Mouse (Mus musculus): ENCODE measurements around the gene Gon7.

Gene Gon7

DNA sequence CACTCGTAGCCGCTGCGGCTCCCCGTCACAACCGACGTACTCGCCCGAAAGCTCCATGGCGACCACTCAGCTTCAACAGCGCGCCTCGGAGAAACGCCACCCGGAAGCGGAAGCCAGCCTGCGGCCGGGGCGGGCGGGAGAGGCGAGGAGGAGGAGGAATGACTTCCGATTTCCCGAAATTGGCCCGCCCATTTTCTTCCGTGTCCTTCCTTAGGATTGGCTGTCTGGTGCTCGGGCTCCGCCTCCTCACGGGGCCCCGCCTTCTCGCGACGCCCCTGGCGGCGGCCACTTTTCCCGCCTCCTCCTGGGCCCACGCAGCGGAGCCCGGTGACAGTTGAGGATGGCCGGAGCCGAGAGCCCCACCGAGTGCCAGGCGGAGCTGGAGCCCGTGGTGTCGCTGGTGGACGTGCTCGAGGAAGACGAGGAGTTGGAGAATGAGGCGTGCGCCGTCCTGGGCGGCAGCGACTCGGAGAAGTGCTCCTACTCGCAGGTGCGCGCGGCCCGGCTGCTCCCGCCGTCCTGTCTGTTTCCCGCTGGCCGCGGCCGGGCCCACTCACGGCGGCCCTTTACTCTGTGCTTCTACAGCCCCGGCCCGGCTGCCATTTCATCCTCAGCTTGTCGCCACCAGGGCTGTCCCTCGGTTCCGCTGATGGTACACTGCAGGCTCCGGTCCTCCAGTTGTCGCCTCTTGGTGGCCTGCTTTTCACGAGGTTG is at the start of gene Gon7, which contains the start of the genes Gm28051 and Ubr7:
Gene Gon7, minus strand, starts transcription at position 115 of the 714 bp plus-strand sequence.
Gene Gm28051, minus strand, starts transcription at position 77 of the 714 bp plus-strand sequence.
Gene Ubr7, plus strand, starts transcription at position 279 of the 714 bp plus-strand sequence.
- peak; percentile 95 to 96 for DNase-seq (ENCODE audit: low spot score in 2 of 2)

DNA sequence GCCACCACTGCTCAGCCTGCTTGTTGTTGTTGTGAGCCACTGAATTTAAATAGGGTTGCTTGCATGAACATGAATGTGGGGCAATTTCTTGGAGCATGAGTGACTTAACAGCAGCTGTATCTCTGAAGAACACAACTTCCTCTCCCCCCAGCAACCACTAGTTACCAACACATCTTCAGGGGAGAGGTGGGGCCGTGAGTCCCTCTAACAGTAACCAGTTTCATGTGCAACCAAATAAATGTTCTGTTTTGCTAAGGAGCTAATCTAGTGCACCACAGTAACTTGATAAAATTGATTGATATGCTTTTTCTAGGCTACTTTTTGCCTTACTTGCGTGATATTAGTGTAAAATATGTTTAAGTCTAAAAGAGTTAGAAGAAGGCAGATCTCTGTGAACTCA is 41.9 kb upstream of the Gon7 start:
- no peak for DNase-seq (ENCODE audit: low spot score in 2 of 2)

DNA sequence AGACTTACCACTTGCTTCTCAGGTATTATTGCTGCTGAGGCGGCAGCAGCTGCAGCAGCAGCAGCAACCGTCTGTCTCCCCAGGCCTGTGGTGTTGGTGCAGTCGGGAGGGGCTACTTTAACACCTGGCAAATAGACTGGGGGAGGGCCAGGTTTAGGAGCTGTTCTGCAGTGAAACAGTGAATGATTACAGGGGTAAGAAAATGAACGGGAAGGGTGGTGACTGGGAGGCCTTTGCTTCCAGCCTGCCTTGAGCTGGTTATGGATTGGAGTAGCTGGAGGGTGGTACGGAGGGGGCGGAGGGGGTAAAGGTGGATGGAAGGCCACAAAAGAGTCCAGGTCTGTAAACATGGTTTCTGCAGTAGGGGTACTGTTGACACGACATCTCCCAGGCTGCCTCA is 30.3 kb upstream of the Gon7 start:
- no peak for DNase-seq (ENCODE audit: low spot score in 2 of 2)

DNA sequence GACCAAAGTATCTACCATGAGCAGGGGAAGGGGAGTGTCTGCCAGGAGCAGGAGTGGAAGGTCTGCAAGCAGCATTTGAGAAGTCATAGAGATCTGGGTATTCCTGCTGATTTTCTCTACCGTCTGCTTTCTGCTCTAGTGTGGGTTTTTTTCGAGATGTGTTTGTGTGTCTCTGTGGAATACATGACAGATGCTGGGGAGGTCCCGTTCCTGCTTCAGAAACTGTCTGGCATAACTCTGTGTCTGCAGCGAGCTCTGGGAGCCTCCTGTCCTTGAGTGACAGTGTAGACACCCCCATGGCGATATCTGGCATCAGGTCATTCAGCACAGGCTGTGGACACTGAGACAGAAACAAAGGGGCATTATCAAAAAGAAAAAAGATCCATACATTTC is 28.0 kb upstream of the Gon7 start:
- no peak for DNase-seq (ENCODE audit: low spot score in 2 of 2)

DNA sequence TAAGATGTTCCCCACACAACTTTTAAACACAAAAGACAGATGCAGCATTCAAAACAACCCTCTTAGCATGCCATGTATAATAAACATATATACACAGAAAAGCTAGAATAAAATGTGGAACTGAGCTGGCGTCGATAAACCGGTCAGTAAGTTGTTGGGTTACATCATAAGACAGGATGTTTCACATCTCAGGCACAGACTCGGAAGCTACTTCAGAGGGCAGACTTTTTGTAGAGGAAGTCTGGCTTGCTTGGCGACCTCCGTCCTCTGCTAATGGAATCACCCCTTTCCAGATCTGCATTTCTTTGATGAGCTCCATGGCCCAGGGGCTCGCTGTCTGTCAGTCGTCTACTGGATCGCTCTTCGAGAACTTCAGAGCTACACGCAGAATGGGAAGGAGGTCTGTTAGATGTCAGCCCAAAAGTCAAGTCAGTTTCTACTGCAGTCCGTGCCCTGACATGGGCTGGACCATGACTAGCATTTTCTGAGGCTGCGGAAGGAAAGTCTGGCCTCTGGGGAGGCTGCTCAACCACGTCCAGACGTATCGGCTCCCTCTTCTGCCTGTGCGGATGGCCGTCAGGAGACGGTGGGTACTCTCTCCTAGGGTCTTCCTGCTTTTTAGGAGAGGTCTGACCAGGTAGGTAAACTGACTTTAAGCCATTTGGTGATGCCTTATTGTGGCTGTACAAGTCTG is 27.4 kb upstream of the Gon7 start:
- DNase-seq (ENCODE audit: low spot score in 2 of 2) = no peak

DNA sequence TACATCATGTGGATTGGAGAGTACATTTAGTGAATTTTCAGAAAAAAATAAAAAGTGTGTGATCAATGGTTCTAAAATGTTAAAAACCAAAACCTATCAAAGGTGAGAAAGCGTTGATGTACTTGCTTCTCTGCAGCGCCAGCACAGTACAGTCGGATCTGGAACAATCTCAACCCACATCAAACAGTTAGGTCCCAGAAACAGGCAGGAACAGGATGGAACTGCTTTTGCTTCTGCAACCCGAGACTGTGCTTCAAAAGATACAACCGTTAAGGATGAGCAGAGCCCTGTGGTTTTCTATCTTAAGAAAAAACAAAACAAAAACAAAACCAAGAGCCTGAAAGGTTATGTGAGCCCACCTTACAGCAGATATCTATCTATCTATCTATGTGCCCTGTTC is 25.2 kb upstream of the Gon7 start:
- DNase-seq (ENCODE audit: low spot score in 2 of 2) = no peak

DNA sequence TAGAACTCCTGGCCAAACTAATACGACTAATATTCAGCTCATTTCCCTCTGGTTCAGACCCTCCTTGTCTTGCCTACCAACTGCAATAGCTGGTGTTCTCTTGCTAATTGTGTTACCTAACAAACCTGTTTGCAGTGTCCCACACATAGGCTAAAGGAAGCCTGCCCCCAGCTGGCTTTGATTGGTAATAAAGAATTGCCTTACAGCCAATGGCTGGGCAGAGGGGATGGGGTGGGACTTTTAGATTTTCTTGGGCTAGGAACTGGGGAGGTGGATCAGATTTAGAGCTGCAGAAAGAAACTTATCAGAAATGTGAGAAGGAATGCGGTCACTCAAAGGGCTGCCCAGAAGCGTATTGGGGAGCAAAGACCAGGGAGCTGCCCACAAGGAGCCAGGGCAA is 21.8 kb upstream of the Gon7 start:
- no peak for DNase-seq (ENCODE audit: low spot score in 2 of 2)

DNA sequence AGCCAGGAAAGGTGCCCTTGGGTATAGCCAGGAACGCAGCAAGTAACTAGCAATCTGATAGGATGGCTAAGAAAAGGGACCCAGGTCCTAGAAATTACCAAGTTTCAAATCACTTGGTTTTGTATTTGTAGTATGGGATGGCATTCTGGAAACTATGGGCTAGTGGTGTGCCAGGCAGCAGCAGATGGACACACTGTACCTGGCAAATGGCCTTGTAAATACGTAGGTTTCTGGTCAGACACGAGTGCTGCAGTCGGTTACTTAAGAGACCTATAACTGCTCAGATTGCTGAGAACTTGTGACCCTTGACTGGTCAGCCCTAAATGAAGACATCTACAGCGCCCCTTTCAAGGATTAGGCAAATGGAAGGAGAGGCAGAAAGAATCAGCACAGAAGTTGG is 20.5 kb upstream of the Gon7 start:
- no peak for DNase-seq (ENCODE audit: low spot score in 2 of 2)

DNA sequence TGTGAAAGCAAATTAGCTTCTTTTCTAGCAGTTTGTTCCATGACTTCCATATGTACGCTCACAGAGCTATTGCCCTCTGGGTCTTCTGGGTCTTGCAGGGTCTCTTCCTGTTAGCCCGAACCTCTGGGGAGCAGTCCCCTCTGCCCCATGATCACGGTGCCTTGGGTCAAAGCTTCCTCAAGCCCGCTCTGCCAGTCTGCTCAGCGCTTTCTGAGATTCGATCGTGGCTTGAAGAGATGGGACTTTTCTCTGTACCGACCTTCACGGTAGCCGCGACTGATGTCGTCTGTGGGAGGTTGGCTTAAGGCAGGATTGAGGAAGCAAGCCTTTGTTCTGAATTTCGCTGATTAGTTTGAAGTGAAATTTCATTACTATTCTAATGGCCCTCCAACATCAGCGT is 18.4 kb upstream of the Gon7 start:
- DNase-seq (ENCODE audit: low spot score in 2 of 2) = no peak

DNA sequence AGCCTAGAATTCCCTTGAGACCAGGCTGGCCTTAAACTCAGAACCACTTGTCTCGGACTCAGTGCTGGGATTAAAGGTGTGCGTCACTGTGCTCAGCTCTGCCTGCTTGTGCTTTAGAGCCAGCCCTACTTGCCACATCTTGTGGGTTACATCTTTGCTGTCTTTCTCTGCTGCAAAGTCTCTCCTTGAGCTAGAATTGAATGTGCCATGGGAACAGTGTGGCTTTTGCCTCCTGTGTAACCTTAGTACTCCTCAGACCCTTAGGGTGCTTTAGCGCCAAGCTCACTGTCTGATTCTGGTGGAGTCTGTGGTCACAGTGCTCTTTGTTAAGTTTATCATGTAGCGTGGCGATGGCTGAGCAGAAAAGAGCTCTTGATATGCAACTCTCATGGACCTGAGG is 15.1 kb upstream of the Gon7 start:
- DNase-seq (ENCODE audit: low spot score in 2 of 2) = no peak

DNA sequence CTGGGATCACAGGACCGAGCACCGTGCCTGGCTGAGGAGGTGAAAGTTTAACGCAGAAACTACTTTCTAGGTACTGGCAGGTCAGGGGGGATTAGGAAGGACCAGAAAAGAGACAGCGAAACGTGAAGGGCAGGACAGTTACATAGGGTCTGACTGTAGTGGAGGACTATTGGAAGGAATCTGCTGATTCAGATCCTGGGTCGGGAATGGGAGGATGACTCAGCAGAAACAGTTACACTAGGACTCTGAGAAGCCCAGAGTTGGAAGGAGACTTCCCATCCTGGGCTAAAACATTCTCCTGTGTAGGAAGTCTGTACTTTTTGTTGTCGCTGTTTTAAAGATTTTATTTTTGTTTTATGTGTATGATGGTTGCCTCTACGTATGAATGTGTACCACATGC is 14.0 kb upstream of the Gon7 start:
- no peak for DNase-seq (ENCODE audit: low spot score in 2 of 2)

DNA sequence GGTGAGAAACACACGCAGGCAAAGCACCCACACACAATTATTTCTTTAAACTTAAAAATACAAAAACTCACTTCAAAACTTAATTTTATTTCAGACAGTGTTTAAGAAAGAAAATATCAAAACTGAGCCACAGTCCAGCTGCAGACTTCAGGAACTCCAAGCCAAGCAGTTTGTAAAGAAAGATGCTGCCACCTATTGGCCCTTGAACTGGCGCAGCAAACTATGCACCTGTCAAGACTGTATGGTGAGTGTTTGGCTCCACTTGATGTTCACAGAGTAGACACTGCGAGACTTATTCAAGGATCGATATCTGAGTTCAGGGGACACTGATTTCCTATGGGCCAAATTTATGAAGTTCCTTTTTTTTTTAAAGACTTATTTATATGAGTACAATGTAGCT is 11.4 kb upstream of the Gon7 start:
- no peak for DNase-seq (ENCODE audit: low spot score in 2 of 2)

DNA sequence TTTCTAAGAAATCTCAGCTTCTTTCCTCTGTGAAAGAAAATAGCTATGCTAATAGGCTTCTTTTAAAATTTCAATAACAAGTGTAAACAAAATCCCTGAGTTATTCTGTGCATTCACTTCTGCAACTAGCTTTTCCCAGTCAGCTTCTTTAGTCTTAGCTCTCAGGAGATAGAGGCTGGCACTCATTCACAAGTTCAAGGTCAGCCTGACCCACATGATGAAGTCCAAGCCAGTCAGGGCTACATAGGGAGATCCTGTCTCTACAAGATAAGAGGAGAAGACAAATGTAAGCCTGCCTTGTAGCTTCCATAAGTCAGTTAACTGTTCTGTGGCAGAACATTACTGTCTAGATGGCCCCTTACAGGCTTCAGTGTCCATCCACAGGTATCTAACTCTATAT is 6.1 kb upstream of the Gon7 start:
- no peak for DNase-seq (ENCODE audit: low spot score in 2 of 2)

DNA sequence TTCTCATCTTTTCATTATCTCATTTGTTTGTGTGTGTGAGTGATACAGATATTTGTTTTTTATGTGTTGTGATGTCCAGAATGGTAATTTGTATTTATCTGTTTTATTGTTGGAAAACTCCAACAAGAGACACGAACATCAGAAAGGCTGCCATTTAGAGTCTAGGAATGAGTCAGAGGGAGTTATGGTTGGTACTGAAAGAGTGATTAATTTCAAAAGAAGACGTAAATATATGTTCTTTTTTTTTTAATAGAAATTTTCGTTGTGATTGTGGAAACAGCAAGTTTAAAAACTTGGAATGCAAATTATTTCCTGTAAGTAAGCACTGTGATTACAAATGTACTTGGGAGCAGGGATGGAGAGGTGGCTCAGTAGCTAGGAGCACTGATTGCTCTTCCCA is 4.1 kb upstream of the Gon7 start:
- DNase-seq (ENCODE audit: low spot score in 2 of 2) = no peak

DNA sequence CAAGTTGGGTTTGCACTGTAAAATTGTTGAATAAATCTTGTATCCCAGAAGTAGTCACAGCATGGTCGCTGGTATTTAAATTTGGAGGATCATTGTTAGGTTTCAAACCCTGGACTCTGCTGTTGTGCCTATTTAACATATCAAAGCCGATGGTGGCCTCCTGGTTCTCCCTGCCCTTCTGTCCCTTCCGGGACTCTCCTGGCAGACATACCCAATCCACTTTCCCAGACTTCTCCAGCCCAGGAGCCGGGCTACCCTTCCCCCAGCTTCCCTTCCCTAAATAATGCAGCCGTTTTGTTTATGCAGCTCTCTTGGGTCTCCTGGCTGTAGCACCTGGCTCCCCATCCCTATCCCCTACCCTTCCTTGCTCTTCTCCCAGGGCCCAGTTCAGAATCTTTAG is 1.3 kb upstream of the Gon7 start:
- DNase-seq (ENCODE audit: low spot score in 2 of 2) = no peak

DNA sequence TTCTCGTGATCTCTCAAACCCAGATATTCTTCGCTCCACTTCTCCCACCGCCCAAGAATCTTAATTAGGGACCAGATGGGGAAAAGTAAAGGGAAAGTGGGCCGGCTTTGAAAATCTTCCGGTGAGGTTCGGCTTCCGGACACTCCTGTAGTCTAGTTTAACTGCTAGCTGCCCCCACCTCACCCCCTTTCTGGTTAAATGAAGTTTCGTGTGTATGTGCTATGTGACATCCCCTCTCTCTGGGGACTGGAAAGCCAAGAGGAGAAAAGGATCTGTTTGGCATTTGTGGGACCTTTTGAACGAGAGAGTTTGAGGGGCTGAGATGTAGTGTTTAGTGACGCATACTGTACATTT is 777 bp upstream of the Gon7 start, which contains the start of gene Gm20604:
Gene Gm20604, minus strand, starts transcription at position 270 of the 354 bp plus-strand sequence.
- DNase-seq (ENCODE audit: low spot score in 2 of 2) = no peak

DNA sequence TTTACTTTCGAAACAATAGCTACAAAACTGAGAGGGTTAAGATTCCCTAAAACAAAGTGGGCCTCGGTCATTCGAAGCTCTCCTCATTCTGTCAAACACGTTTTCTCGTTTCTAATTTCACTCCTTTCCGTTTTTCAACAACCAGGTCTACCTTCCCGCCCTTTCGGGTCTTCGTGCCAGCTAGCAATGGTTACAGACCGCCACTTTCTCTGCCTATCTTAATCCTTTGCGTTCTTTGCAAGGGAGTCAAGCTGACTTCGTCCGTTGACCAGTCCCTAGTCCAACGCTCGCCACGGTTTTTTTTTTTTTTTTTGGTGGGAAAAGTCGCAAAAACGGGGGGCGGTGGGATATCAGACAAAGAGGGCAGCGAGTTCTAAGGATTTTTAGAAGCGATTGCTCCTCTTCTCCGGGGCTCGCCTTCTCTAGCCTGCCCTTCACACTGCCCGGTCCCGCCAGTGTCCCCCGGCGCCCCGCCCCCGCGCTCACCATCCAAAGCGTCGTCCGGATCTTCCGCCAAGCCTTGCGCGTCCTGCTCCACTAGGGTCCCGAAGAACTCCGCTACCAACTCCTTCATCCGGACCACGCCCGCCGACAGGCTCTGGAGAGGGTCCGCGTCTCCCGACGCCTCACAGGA is 431 bp downstream of the Gon7 start:
- DNase-seq (ENCODE audit: low spot score in 2 of 2) = no peak

DNA sequence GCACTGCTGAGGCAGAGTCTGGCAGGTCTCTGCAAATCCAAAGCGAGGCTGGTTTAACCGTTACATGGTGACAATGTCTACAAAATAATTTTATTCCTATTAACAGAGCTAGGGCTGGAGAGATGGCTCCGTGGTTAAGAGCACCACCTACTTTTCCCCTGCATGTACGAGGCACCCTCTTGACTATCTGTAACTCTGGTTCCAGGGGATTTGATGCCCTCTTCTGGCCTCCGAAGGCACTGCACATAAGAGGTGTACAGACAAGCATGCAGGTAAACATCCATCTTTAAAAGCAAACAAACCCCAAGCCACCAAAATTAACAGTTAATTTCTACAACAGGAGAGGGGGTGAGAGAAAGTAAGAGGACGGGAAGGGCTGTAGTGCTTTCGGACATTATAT is 1.3 kb downstream of the Gon7 start:
- no peak for DNase-seq (ENCODE audit: low spot score in 2 of 2)

DNA sequence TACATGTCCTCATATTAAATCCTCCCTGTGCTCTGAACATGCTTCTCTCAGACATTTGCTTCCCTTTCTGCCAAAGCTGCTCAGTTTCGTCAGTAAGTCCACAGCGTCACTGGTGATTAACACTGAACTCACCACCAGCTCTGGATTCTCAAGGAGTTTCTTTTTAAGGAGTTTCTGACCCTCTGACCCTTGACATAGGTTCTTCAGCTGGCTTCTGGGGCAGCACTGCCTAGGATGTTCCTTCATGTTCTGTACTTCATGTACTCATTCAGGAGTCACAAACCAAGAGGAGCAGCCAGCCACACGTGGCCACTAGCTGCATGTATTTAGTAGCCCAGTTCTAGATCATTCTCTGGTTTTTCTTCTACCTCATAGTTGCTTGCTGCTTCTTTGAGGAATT is 9.3 kb downstream of the Gon7 start:
- DNase-seq (ENCODE audit: low spot score in 2 of 2) = no peak

DNA sequence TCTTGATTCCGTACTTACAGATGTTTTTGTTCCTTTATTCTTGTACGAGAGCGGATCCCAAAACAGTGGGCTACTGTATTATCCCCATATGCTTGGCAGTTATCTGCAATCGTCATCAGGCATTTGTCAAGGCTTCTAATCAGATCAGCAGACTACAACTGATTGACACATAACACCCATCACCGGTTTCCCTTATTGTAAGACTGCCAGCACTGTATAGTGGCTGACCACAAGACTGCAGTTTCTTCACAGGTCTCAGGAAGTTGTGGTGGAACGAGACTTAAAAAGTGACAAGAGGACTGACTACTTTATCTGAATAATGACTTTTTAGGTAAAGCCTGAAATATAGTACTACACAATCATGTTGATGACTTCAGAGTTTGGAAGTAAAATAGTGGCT is 12.8 kb downstream of the Gon7 start:
- DNase-seq (ENCODE audit: low spot score in 2 of 2) = no peak

DNA sequence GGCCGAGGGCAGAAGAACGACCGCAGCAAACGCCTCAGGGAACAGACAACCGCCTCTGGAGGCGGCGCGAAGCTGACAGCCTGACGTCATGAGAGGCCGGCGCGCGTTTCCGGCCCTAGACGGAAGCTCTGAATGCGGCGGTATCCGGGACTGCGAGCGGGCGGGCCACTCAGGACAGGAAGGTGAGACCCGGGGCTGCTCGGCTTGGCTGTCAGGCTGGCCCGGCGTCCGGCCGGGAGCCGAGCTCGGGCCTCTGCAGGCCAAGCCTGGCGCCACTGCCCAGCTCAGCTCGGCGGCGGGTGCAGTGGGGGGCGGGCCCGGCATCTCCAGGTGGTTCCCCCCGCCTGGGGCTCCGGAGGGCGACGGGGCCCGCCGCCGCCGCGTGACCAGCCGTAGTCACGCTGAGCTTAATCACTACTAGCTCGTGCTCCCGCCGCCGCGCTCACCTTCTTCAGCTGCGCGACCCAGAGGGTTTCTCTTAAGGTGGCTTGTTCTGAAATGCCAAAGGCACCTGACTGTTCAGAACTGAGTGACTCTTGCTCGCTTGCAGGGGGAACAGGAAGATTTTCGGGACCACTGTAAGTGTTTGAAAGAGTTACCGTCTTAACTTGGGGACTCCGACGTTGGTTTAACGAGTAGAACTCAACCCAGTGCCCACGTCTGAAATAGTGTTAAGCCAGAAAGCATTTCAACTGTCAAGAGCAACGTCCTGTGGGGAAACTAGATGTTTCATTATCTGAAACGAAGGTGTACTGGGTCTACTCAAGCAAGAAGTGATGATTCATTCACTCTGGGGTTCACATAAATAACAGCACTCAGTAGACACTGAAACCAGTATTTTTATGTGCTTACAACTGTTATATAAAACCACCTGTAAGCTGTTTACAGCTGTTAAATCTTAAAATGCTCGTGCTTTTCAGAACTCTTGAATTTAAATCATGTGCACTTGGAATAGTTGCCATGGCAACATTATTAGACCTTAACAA is 13.7 kb downstream of the Gon7 start, which contains the start of the genes Moap1 and Tmem251:
Gene Moap1, minus strand, starts transcription at position 73 of the 986 bp plus-strand sequence.
Gene Tmem251, plus strand, starts transcription at position 174 of the 986 bp plus-strand sequence.
- DNase-seq (ENCODE audit: low spot score in 2 of 2) = peak; percentile 90 to 92

Data from heart, adult 9 months (tissue).